Mouse (Mus musculus): ENCODE data around the gene Tbrg4. TPM values are rescaled to one million over a fixed set of nuclear protein-coding genes. Genes with fewer than 3 reads are reported as not detected.
A peak's percentile ranks its signal among the peaks of the same experiment; 100 is the strongest.

Gene Tbrg4
- 23.4 and 28.1 TPM in 2 replicates for polyA plus RNA-seq (2014; fragmentation: Nextera tagmentation; extraction: Ambion mirVana)

GRCm38 (mm10) chr11:6625478-6626387, at the start of gene Tbrg4:
Tbrg4 (minus strand) TSS chr11:6626067.
- peaks cover 9% of the 10 kb centered on the region for H3K4me1 ChIP-seq (ENCODE audit: control insufficient read depth, insufficient read depth, low read length)
- peak within 1 kb of the TSS; percentile 88 for H3K4me2 ChIP-seq (ENCODE audit: low read length)
- H3K9me3 ChIP-seq (replicated peaks; ENCODE audit: control insufficient read depth, low read length), result no peaks in the 10 kb centered on the region
- peak; percentile 97 for DNase-seq (ENCODE audit: low spot score)
- H3K27ac ChIP-seq (ENCODE audit: low read depth, low read length), result peak within 1 kb of the TSS; percentile 45
- H3K4me3 ChIP-seq (ENCODE audit: low read depth, low read length), result peak within 1 kb of the TSS; percentile 73
- under 1% methylated on average over 66 of the region's 66 CpGs for WGBS
- no peaks in the 10 kb centered on the region for H3K27me3 ChIP-seq (replicated peaks; ENCODE audit: control insufficient read depth, insufficient read depth, low read length)
- H3K9ac ChIP-seq (ENCODE audit: low read length), result peak within 1 kb of the TSS; percentile 57
- ATAC-seq, result peak; percentile 97
- H3K36me3 ChIP-seq (ENCODE audit: control insufficient read depth, insufficient read depth, low read length), result peaks cover 32% of the 10 kb centered on the region

GRCm38 (mm10) chr11:6675402-6675801, 49.5 kb upstream of the Tbrg4 start:
- Histone ChIP-seq H3K27me3 (replicated peaks; ENCODE audit: control insufficient read depth, insufficient read depth, low read length) (no peaks in the 10 kb centered on the region), H3K36me3 (ENCODE audit: control insufficient read depth, insufficient read depth, low read length) (no peaks in the 10 kb centered on the region), H3K27ac (ENCODE audit: low read depth, low read length) (no peak overlapping the region), H3K4me3 (ENCODE audit: low read depth, low read length) (no peak overlapping the region), H3K4me1 (ENCODE audit: control insufficient read depth, insufficient read depth, low read length) (no peaks in the 10 kb centered on the region), H3K4me2 (ENCODE audit: low read length) (no peak overlapping the region), H3K9me3 (replicated peaks; ENCODE audit: control insufficient read depth, low read length) (no peaks in the 10 kb centered on the region), H3K9ac (ENCODE audit: low read length) (no peak overlapping the region)
- ATAC-seq (no peak), DNase-seq (ENCODE audit: low spot score) (no peak)
- WGBS, result 71% methylated on average over 7 of the region's 7 CpGs

- H3K27ac ChIP-seq (ENCODE audit: low read depth, low read length), result no peak overlapping the region
- ATAC-seq (no peak), DNase-seq (ENCODE audit: low spot score) (no peak)
- no peaks in the 10 kb centered on the region for H3K4me1 ChIP-seq (ENCODE audit: control insufficient read depth, insufficient read depth, low read length)
- WGBS, result 89% methylated on average over 9 of the region's 9 CpGs
- no peak overlapping the region for H3K4me3 ChIP-seq (ENCODE audit: low read depth, low read length)
- no peak overlapping the region for H3K4me2 ChIP-seq (ENCODE audit: low read length)
- H3K9ac ChIP-seq (ENCODE audit: low read length), result no peak overlapping the region
- H3K27me3 ChIP-seq (replicated peaks; ENCODE audit: control insufficient read depth, insufficient read depth, low read length), result no peaks in the 10 kb centered on the region
- H3K36me3 ChIP-seq (ENCODE audit: control insufficient read depth, insufficient read depth, low read length), result no peaks in the 10 kb centered on the region
- H3K9me3 ChIP-seq (replicated peaks; ENCODE audit: control insufficient read depth, low read length), result no peaks in the 10 kb centered on the region
Measured at GRCm38 (mm10) chr11:6674701-6675100, 48.8 kb upstream of the Tbrg4 start.

GRCm38 (mm10) chr11:6670826-6671225, 45.0 kb upstream of the Tbrg4 start:
- no peak overlapping the region for H3K9ac ChIP-seq (ENCODE audit: low read length)
- H3K4me3 ChIP-seq (ENCODE audit: low read depth, low read length), result no peak overlapping the region
- WGBS, result 88% methylated on average over 4 of the region's 4 CpGs
- H3K4me2 ChIP-seq (ENCODE audit: low read length), result no peak overlapping the region
- H3K4me1 ChIP-seq (ENCODE audit: control insufficient read depth, insufficient read depth, low read length), result no peaks in the 10 kb centered on the region
- H3K36me3 ChIP-seq (ENCODE audit: control insufficient read depth, insufficient read depth, low read length), result no peaks in the 10 kb centered on the region
- ATAC-seq, result no peak
- DNase-seq (ENCODE audit: low spot score), result no peak
- no peaks in the 10 kb centered on the region for H3K9me3 ChIP-seq (replicated peaks; ENCODE audit: control insufficient read depth, low read length)
- H3K27me3 ChIP-seq (replicated peaks; ENCODE audit: control insufficient read depth, insufficient read depth, low read length), result no peaks in the 10 kb centered on the region
- no peak overlapping the region for H3K27ac ChIP-seq (ENCODE audit: low read depth, low read length)

GRCm38 (mm10) chr11:6670044-6670443, 44.2 kb upstream of the Tbrg4 start:
- H3K4me3 ChIP-seq (ENCODE audit: low read depth, low read length), result no peak overlapping the region
- H3K9ac ChIP-seq (ENCODE audit: low read length), result no peak overlapping the region
- H3K9me3 ChIP-seq (replicated peaks; ENCODE audit: control insufficient read depth, low read length), result no peaks in the 10 kb centered on the region
- H3K27ac ChIP-seq (ENCODE audit: low read depth, low read length), result no peak overlapping the region
- DNase-seq (ENCODE audit: low spot score) (no peak), ATAC-seq (no peak)
- WGBS, result 58% methylated on average over 2 of the region's 2 CpGs
- H3K36me3 ChIP-seq (ENCODE audit: control insufficient read depth, insufficient read depth, low read length), result no peaks in the 10 kb centered on the region
- no peaks in the 10 kb centered on the region for H3K27me3 ChIP-seq (replicated peaks; ENCODE audit: control insufficient read depth, insufficient read depth, low read length)
- H3K4me2 ChIP-seq (ENCODE audit: low read length), result no peak overlapping the region
- no peaks in the 10 kb centered on the region for H3K4me1 ChIP-seq (ENCODE audit: control insufficient read depth, insufficient read depth, low read length)

- Histone ChIP-seq H3K4me2 (ENCODE audit: low read length) (no peak overlapping the region), H3K27me3 (replicated peaks; ENCODE audit: control insufficient read depth, insufficient read depth, low read length) (no peaks in the 10 kb centered on the region), H3K36me3 (ENCODE audit: control insufficient read depth, insufficient read depth, low read length) (no peaks in the 10 kb centered on the region), H3K4me3 (ENCODE audit: low read depth, low read length) (no peak overlapping the region), H3K27ac (ENCODE audit: low read depth, low read length) (no peak overlapping the region), H3K4me1 (ENCODE audit: control insufficient read depth, insufficient read depth, low read length) (no peaks in the 10 kb centered on the region), H3K9me3 (replicated peaks; ENCODE audit: control insufficient read depth, low read length) (no peaks in the 10 kb centered on the region), H3K9ac (ENCODE audit: low read length) (no peak overlapping the region)
- no peak for ATAC-seq
- no peak for DNase-seq (ENCODE audit: low spot score)
- 34% methylated on average over 9 of the region's 9 CpGs for WGBS
Measured at GRCm38 (mm10) chr11:6669041-6669440, 43.2 kb upstream of the Tbrg4 start.

- no peak for ATAC-seq
- H3K4me1 ChIP-seq (ENCODE audit: control insufficient read depth, insufficient read depth, low read length), result no peaks in the 10 kb centered on the region
- H3K9ac ChIP-seq (ENCODE audit: low read length), result no peak overlapping the region
- no peak for DNase-seq (ENCODE audit: low spot score)
- H3K4me3 ChIP-seq (ENCODE audit: low read depth, low read length), result no peak overlapping the region
- H3K9me3 ChIP-seq (replicated peaks; ENCODE audit: control insufficient read depth, low read length), result no peaks in the 10 kb centered on the region
- H3K27me3 ChIP-seq (replicated peaks; ENCODE audit: control insufficient read depth, insufficient read depth, low read length), result no peaks in the 10 kb centered on the region
- no peaks in the 10 kb centered on the region for H3K36me3 ChIP-seq (ENCODE audit: control insufficient read depth, insufficient read depth, low read length)
- no peak overlapping the region for H3K4me2 ChIP-seq (ENCODE audit: low read length)
- no peak overlapping the region for H3K27ac ChIP-seq (ENCODE audit: low read depth, low read length)
- WGBS, result 86% methylated on average over 2 of the region's 2 CpGs
Measured at GRCm38 (mm10) chr11:6666634-6667033, 40.8 kb upstream of the Tbrg4 start.

GRCm38 (mm10) chr11:6661206-6661605, 35.3 kb upstream of the Tbrg4 start:
- Histone ChIP-seq H3K36me3 (ENCODE audit: control insufficient read depth, insufficient read depth, low read length) (no peaks in the 10 kb centered on the region), H3K9me3 (replicated peaks; ENCODE audit: control insufficient read depth, low read length) (no peaks in the 10 kb centered on the region), H3K9ac (ENCODE audit: low read length) (no peak overlapping the region), H3K4me1 (ENCODE audit: control insufficient read depth, insufficient read depth, low read length) (no peaks in the 10 kb centered on the region), H3K4me2 (ENCODE audit: low read length) (no peak overlapping the region), H3K27me3 (replicated peaks; ENCODE audit: control insufficient read depth, insufficient read depth, low read length) (no peaks in the 10 kb centered on the region), H3K27ac (ENCODE audit: low read depth, low read length) (no peak overlapping the region), H3K4me3 (ENCODE audit: low read depth, low read length) (no peak overlapping the region)
- no peak for DNase-seq (ENCODE audit: low spot score)
- WGBS, result 76% methylated on average over 14 of the region's 14 CpGs
- no peak for ATAC-seq

GRCm38 (mm10) chr11:6658271-6658670, 32.4 kb upstream of the Tbrg4 start, which contains the start of gene Ramp3:
Ramp3 (plus strand) TSS chr11:6658521.
- peak within 1 kb of the TSS; percentile 34 for H3K4me3 ChIP-seq (ENCODE audit: low read depth, low read length)
- ATAC-seq (peak; percentile 75), DNase-seq (ENCODE audit: low spot score) (peak; percentile 78)
- H3K9ac ChIP-seq (ENCODE audit: low read length), result peak within 1 kb of the TSS; percentile 60
- peak within 1 kb of the TSS; percentile 71 for H3K4me2 ChIP-seq (ENCODE audit: low read length)
- no peaks in the 10 kb centered on the region for H3K36me3 ChIP-seq (ENCODE audit: control insufficient read depth, insufficient read depth, low read length)
- H3K27me3 ChIP-seq (replicated peaks; ENCODE audit: control insufficient read depth, insufficient read depth, low read length), result no peaks in the 10 kb centered on the region
- no peaks in the 10 kb centered on the region for H3K4me1 ChIP-seq (ENCODE audit: control insufficient read depth, insufficient read depth, low read length)
- whole genome bisulfite sequencing, result 0% methylated on average over 18 of the region's 18 CpGs
- H3K27ac ChIP-seq (ENCODE audit: low read depth, low read length), result no peak within 1 kb of the TSS
- no peaks in the 10 kb centered on the region for H3K9me3 ChIP-seq (replicated peaks; ENCODE audit: control insufficient read depth, low read length)
